Mouse (Mus musculus) frontal cortex, postnatal 25 days (tissue): Measurements from ENCODE around the gene Atrip.

Experiments used
- DNase-seq, 2 experiments: peaks; one replicate each; pipeline ENCODE4 v3.0.0; 2022; ENCODE audit warnings: low spot score in 2 of 2

Atrip gene

GRCm38 (mm10) chr9:109038086-109038895 lies 35.6 kb downstream of the Atrip start, which contains the start of gene Shisa5:
Gene Shisa5, plus strand, starts transcription at chr9:109038565.
- DNase-seq: no peak

GRCm38 (mm10) chr9:109032435-109032834 lies 41.5 kb downstream of the Atrip start:
- no peak for DNase-seq

DNA sequence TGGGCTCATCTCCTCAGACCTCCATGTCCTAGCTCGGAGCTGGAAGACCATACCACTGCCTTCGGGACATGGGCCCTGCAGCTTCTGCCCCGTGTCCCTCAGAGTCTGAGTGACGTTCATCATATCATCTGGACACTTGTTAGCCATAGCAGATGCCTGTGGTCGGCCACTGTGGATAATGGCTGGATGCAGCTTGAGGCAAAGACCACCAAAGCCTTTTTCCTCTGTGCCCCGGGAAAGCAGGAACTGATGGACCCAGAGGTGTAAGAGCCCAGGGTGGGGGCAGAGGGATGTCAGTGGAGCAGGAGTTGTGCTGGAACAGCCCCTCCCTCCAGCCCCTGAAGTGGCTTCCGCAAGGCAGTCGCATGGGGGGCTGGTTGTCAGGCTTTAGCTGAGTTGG lies 42.2 kb downstream of the Atrip start:
- DNase-seq: no peak

- DNase-seq: no peak
These were observed 42.9 kb downstream of the Atrip start for GRCm38 (mm10) chr9:109031001-109031400.

DNA sequence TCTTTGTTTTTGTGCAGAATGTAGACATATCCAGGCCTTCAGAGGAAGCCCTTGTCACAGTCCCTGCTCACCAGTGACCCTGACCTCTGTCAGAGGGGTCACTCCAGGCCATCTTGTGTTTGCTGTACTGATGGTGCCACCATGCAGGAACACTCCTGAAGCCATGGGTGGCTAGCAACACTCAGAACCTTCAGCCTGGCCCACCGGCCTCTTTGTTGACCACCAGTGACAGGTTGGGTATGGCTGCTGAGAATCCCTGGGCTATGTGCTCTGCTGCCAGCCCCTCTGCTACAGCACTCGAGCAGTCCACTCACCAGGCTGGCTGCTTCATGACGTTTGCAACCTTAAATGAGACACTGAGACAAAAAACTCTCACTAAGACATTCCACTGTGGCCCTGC lies 43.6 kb downstream of the Atrip start:
- DNase-seq: no peak

- no peak for DNase-seq
These were observed 45.0 kb downstream of the Atrip start for GRCm38 (mm10) chr9:109028919-109029318.

DNA sequence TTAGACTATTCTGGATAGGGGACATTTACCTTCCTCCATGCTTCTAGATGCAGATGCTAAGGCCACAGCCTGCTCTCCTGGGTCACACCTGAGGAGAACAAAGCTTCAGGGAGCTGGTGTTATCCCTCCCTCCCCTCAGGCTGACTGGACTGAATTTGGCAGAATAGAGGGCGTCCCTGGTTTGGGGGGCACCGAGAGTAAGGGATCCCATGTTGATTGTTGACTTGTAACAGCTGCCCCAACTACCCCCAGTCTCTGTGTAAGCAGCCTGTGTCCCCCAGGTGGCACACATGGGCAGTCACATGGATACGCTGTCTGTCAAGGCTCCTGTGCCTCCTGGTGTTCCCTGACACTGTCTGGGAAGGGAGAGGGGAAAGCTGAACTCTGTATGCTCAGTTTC lies 45.5 kb downstream of the Atrip start:
- DNase-seq: no peak

- DNase-seq: no peak
These were observed 46.4 kb downstream of the Atrip start for GRCm38 (mm10) chr9:109027521-109027920.

DNA sequence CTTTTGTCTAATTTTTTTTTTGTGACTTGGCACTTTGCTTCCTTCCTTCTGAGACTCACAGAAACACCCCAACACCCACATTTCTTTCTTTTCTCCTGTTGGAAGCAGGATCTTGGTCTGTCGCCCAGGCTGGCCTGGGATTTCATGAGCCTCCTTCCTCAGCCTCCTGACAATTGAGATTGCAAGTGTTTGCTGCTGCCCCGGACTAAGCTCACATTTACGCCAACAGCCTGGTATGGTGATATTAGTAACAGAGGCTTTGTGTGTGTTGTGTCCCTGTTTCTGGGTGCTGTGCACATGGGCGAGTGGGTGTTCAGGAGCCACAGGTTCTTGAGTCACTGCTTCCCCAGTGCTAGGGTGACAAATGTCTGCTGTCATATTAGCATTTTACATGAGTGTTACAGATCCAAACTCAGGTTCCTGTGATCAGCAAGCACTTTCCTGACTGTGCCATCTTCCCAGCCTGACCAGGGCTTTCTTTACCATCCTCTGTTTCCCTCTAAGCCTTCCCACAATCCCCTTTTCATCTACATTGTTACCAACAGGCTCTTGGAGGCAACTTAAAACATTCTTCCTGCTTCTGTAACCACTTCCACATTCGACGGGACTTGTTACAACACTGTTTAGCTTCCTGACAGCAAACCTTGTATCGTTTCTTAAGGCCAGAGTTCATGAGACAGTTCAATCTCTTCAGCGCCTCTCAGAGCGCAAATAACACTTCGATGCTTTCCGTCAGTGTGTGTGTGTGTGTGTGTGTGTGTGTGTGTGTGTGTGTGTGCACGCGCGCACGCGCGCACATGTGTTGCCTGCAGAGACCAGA lies 50.8 kb downstream of the Atrip start:
- no peak for DNase-seq

GRCm38 (mm10) chr9:109021428-109021827 lies 52.5 kb downstream of the Atrip start:
- no peak for DNase-seq

DNA sequence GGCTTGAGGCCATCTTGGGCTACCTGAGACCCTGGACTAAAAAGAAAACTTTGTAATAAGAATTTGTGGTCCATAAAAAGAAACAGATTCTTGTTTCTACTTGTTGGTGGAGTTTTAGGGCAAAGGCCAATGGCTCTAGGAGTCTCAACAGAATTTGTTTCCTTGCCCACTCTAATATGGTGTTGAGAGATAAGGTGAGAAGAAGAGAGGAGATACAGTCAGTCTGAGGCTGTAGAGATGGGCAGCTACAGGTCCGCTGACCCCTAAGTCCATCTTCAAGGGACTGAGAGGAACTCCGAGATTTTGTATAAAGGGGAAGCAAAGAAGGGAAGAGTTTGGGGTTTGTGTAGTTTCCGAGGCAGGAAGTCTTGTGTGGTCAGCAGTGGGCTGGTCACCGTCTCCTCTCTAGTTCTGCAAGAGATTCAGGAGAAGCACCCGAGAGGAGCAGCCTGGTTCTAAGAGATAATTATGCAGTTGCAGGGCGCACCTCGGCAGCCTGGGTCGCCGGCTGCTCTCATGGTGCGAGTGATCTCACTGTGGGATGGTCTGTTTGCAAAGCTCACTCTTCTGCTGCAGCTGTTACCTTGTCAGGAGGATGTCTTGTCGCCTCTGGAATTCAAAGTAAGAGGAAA lies 56.8 kb downstream of the Atrip start:
- DNase-seq: no peak

- no peak for DNase-seq
These were observed 58.5 kb downstream of the Atrip start for GRCm38 (mm10) chr9:109015397-109015796.

GRCm38 (mm10) chr9:109010316-109010690 lies 63.6 kb downstream of the Atrip start:
- no peak for DNase-seq

- DNase-seq: no peak
These were observed 64.1 kb downstream of the Atrip start for GRCm38 (mm10) chr9:109009636-109010315.

DNA sequence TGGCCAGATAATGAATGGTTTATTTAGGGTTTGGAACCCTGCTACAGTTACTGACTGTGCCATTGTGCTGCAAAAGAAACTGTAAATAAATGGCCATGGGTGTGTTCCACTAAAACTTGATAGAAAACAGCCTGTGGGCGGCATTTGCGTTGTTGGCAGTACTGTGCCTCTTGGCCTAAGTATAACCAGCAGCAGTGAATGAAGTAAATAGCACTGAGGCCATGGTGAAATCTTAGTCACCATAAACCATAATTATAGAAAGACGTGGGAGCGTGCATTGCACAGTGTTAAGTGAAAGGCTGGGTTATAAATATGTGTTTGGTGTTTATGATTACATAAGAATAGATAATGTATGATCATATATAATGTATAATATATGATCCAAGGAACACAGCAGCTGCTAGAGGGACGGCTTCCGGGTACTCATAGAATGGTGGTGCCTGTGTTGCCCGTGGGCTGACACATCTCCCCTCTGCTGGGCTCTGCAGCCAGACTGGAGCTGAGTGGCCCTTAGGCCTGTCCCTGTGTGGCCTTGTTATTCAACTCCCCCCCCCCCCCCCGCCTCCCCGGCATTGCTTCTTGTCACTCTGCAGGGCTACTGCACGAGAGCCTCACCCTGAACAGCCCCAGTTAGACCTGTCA lies 64.8 kb downstream of the Atrip start:
- no peak for DNase-seq

DNA sequence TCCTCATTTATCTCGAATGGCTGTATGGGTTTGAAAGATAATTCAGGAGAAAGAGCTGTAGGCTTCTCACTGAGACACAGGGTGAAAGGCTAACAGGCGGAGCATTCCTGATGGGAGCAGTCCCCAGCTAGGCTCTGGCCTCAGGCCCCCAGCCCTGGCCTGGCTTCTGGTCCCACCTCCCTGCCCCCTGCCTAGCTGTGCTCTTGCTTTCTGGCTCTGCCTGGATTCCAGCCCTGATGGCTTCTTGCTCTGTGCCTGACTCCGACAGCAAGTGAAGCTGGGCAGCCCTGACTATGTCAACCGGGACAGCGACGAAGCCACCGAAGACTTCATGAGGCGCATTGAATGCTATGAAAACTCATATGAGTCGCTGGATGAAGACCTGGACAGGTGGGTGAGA lies 65.8 kb downstream of the Atrip start:
- no peak for DNase-seq
